Mouse (Mus musculus): ENCODE measurements around the gene Fam83g. TPM values are rescaled to one million over a fixed set of nuclear protein-coding genes. Genes with fewer than 3 reads are reported as not detected.

Gene Fam83g
- polyA plus RNA-seq, 1 experiment, result 0.55 TPM

DNA sequence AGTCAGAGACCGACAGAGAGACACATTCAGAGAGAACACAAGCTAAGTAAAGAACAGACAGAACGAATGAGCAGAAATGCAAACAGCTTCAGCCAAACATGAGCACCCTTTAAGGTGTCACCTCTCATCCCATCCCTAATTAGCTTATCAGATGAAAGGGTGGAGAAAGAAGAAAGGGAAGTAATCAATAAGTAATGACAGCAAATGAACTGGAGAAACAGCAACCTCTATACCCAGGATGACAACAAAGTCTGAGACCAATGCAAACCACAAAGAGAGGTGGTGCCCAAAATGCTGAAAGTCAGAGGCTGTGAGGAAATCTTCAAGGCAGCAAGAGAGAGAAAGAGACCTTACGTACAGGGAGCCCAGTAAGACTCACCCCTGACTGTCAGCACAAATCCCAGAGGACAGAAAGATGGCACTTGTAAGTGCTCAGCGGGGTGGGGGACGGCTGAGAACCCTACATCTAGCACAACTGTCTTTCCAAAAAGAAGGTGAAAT, 38.5 kb upstream of the Fam83g start:
- TF ChIP-seq POLR2A (IDR thresholded peaks at IDR 0.05; ENCODE audit: borderline replicate concordance, extremely low read depth, insufficient read depth, insufficient read length, poor library complexity, severe bottlenecking) (no peak), CTCF (IDR thresholded peaks at IDR 0.05; ENCODE audit: borderline replicate concordance, extremely low read depth, insufficient read depth, insufficient read length) (no peak)
- DNase-seq (ENCODE audit: low read depth), result no peak

DNA sequence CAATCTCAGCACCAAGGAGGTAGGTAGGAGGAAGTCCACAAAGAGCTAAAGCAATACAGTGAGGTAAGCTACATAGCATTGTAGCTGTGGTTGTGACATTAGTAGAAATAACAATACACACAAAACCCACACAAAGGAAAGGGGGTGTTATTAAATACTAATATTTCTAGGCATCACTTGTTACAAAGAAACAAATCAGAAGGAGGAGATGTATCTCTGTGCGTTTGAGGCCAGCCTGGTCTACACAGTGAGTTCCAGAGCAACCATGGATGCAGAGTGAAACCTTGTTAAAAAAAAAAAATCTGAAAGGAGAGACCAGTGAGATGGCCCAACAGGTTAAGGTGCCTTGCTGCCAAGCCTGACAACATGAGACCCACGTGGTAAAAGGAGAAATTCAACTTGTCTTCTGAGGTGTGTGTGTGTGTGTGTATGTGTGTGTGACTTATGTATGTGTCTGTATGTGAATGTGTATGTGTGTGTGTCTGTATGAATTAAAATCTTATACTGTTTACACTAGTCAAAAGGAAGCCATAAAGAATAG, 37.3 kb upstream of the Fam83g start:
- TF ChIP-seq CTCF (IDR thresholded peaks at IDR 0.05; ENCODE audit: borderline replicate concordance, extremely low read depth, insufficient read depth, insufficient read length), result no peak
- TF ChIP-seq POLR2A (IDR thresholded peaks at IDR 0.05; ENCODE audit: borderline replicate concordance, extremely low read depth, insufficient read depth, insufficient read length, poor library complexity, severe bottlenecking), result no peak
- DNase-seq (ENCODE audit: low read depth), result no peak

DNA sequence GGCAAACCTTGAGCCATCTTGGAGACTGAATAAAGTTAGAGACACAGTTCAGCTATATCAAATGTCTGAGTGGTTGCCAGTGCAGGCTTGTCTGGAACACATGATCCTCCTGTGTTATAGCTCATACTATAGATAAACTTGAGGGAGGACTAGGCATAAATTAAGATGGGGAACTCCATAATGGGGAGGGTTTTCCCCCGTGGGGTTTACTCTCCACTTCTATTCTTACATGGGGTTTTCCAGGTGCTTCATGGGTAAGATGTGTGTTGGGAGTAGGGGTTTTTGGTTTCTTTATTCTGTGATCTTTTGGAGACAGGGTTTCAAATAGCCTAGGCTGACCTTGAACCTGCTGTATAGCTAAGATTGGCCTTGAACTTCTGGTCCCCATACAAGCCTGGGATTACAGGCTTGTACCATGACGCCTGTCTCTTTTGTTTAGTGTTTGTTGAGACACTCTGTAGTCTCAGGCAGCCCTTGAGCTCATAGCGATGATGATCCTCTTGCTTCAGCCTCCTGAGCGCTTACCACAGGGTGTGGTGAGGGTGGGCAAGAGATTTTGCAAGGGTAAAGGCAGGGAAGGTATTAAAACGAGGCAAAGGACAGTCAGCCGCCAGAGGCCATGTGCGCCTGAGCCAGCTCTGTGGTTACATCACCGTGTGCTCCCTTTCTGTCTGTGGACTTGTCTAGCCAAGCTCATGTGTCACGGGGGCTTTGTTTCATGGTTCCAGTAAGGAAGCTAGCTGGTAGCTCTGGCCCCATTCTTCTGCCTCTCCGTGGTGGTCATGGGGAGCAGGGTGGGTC, 36.6 kb upstream of the Fam83g start:
- DNase-seq (ENCODE audit: low read depth), result no peak
- no peak for TF ChIP-seq CTCF (IDR thresholded peaks at IDR 0.05; ENCODE audit: borderline replicate concordance, extremely low read depth, insufficient read depth, insufficient read length)
- no peak for TF ChIP-seq POLR2A (IDR thresholded peaks at IDR 0.05; ENCODE audit: borderline replicate concordance, extremely low read depth, insufficient read depth, insufficient read length, poor library complexity, severe bottlenecking)

DNA sequence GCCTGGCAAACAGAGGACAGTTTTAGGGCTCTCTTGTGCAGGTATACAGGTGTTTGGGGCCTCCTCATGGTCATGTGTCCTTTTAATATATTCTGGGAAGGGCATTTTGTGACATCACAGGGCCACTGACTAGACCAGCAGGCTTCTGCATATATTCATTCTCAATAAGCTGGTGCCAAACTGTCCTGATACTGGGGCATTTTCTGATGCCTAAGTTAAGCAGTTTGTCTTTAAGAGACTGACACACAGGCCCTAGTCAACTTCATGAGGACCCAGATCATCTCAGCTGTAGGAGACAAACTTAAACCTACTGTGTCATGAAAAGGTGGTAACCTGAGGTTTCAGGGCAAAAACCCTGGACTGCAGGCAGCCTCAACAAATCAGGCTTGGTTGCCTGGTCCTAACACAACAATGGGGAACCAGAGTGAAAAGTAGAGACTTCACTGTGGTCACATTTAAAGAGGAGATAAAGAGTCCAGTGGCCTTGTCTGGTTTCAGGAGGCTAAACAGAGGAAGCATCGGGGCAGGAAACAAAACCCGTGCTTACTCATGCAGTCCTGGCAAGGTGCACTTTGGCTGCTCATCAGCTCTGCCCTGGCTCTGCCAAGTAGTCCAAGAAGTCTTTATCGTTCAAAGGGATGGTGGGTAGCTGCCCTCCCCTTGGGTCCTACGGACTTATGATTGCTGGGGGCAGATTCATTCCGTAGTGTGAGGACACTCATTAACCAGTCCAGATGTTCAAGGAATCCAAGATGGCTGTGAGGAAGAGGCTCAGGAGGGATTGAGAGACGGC, 35.7 kb upstream of the Fam83g start:
- TF ChIP-seq CTCF (IDR thresholded peaks at IDR 0.05; ENCODE audit: borderline replicate concordance, extremely low read depth, insufficient read depth, insufficient read length) (no peak), POLR2A (IDR thresholded peaks at IDR 0.05; ENCODE audit: borderline replicate concordance, extremely low read depth, insufficient read depth, insufficient read length, poor library complexity, severe bottlenecking) (no peak)
- no peak for DNase-seq (ENCODE audit: low read depth)

DNA sequence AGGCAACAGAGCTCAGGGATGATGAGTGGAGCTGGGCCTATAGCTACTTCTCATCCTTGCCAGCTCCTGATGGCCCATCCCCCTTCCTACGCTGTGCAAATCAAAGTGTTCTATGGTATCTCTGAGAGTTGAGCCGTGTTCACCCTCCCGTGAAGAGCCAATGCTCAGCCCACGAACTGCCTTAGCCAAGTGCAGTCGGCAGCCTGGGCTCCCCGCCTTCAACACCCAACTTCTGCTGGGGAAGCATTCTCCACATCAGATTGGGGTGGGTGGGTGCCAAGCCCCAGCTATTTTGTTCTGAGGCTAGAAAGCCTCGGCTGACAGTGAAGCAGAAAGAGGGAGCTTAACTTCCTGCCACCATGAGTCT, 35.2 kb upstream of the Fam83g start:
- no peak for DNase-seq (ENCODE audit: low read depth)
- TF ChIP-seq POLR2A (IDR thresholded peaks at IDR 0.05; ENCODE audit: borderline replicate concordance, extremely low read depth, insufficient read depth, insufficient read length, poor library complexity, severe bottlenecking), result no peak
- no peak for TF ChIP-seq CTCF (IDR thresholded peaks at IDR 0.05; ENCODE audit: borderline replicate concordance, extremely low read depth, insufficient read depth, insufficient read length)

DNA sequence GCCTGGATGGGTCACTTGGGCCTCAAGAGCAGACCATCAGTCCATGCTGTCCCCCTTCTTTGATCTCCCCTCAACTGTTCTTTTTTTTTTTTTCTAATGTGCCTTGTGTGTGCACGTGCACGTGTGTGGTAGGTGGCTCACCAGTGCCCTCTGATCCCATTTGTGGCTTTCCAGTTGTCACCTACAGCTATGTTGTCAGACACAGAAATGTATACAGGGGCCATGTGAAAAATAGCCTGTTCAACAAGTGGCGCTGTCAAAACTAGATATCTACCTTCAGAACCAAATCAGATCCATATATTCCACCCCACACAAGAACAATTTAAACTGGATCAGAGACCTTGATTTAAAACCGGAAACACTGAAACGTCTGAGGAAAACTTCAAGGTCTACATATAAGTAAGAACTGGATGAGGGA, 34.7 kb upstream of the Fam83g start:
- no peak for DNase-seq (ENCODE audit: low read depth)
- TF ChIP-seq POLR2A (IDR thresholded peaks at IDR 0.05; ENCODE audit: borderline replicate concordance, extremely low read depth, insufficient read depth, insufficient read length, poor library complexity, severe bottlenecking), result no peak
- TF ChIP-seq CTCF (IDR thresholded peaks at IDR 0.05; ENCODE audit: borderline replicate concordance, extremely low read depth, insufficient read depth, insufficient read length), result no peak

DNA sequence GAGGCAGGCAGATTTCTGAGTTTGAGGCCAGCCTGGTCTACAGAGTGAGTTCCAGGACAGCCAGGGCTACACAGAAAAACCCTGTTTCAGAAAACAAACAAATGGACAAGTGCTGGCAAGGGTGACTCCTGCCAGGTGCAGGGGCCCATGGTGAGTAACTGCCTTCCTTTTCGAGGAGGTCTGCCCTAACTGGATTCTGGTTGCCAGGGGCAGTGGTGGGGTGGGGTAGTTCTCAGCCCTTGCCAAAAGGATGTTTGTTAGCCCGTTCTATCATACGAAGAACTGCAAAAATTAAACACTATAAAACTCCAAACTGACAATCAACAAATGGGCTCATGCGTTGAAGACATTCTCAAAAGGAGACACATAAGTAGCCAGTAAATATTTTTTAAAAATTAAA, 34.3 kb upstream of the Fam83g start:
- no peak for TF ChIP-seq POLR2A (IDR thresholded peaks at IDR 0.05; ENCODE audit: borderline replicate concordance, extremely low read depth, insufficient read depth, insufficient read length, poor library complexity, severe bottlenecking)
- TF ChIP-seq CTCF (IDR thresholded peaks at IDR 0.05; ENCODE audit: borderline replicate concordance, extremely low read depth, insufficient read depth, insufficient read length), result no peak

DNA sequence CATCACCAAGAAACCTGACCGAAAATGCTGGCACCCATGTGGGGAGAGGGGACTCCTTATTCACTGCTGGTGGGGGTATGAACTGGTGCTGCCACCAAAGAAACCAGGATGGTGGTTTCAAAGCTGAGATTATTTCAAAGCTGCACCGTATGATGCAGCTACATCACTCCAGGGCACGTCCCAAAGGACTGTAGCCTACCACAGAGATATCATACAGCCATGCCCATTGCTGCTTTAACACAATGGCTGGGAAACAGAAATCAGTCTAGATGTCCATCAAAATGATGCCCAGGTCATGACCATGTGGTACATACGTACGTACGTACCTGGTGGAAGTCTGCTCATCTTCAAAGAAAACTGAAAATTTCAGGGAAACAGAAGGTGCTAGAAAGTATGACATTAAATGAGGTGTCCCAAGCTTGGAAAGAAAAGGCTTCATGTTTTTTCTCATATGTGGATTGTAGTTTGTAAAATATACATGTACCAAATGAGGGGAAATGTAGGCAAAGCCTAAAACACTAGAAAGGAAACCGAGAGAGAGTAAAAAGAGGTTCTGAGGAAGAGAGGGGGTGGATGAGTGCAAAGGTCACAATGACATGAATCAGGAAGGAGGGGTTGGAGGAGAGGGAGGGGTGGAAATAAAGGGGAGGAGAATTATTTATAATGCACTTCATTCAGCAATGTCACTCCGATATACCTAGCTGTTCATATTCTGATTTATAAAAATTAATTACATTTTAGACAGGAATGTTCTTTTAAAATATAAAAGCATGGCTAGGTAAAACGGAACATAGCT, 33.2 kb upstream of the Fam83g start:
- TF ChIP-seq POLR2A (IDR thresholded peaks at IDR 0.05; ENCODE audit: borderline replicate concordance, extremely low read depth, insufficient read depth, insufficient read length, poor library complexity, severe bottlenecking) (no peak), CTCF (IDR thresholded peaks at IDR 0.05; ENCODE audit: borderline replicate concordance, extremely low read depth, insufficient read depth, insufficient read length) (no peak)
- no peak for DNase-seq (ENCODE audit: low read depth)

More for the DNA sequence above, 34.3 kb upstream of the Fam83g start:
- no peak for DNase-seq (ENCODE audit: low read depth)

DNA sequence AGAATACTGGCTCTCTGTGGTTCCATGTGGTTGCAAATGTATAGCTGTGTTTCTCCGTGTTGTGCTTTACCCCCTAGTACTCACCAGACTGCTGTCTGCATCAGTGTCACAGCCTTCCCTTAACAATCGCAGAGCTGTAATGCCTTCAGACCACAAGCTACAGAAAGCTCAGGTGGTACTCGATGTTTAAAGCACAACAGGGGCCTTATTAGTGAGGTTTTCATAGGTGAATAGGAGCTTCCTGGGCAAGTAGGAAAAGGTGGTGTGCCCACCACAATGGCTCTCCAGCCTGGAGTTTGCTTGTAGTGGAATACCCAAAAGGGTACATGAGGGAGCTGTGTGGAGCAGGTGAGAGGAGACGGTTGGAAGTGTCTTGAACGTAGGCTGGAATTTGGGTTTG, 31.7 kb upstream of the Fam83g start:
- no peak for TF ChIP-seq CTCF (IDR thresholded peaks at IDR 0.05; ENCODE audit: borderline replicate concordance, extremely low read depth, insufficient read depth, insufficient read length)
- no peak for TF ChIP-seq POLR2A (IDR thresholded peaks at IDR 0.05; ENCODE audit: borderline replicate concordance, extremely low read depth, insufficient read depth, insufficient read length, poor library complexity, severe bottlenecking)
- no peak for DNase-seq (ENCODE audit: low read depth)

DNA sequence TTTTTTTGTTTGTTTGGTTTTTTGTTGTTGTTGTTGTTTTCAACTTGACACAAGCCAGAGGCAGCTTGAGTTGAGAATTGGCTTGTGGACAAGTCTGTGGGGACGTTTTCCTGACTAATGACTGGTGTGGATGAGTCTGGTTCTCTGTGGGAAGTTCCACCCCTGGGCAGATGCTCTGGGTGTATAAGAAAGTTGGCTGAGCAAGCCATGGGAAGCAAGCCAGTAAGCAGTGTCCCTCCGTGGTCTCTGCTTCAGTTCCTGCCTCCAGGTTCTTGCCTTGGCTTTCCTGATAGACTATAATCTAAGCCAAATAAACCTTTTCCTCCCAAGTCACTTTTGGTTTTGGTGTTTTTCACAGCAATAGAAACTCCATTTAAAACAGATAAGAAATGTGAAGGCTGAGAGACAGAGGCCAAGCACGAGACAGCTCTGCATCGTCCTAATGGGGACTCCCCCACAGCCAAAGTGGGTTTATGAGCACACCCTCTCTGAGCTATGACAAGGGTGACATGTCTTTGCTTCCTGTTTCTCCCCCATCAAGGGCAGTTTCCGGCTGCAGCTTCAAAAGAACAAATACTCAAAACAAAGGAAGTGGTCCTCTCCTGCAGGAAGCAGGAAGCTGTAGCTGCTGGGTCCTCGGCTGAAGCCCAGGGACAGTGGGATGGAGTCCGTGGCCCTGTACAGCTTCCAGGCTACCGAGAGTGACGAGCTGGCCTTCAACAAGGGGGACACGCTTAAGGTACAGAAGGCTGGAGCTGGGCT, 31.0 kb upstream of the Fam83g start, which contains the start of gene Grap:
Gene Grap, plus strand, starts transcription at position 580 of the 762 bp plus-strand sequence.
- TF ChIP-seq POLR2A (IDR thresholded peaks at IDR 0.05; ENCODE audit: borderline replicate concordance, extremely low read depth, insufficient read depth, insufficient read length, poor library complexity, severe bottlenecking), result no peak
- no peak for TF ChIP-seq CTCF (IDR thresholded peaks at IDR 0.05; ENCODE audit: borderline replicate concordance, extremely low read depth, insufficient read depth, insufficient read length)
- DNase-seq (ENCODE audit: low read depth), result no peak
